Mouse (Mus musculus) heart, postnatal 0 days (tissue): Measurements from ENCODE around the gene Htr3a.

ENCODE experiments used
- CTCF ChIP-seq: IDR thresholded peaks from 2 replicates; pipeline ENCODE4 v1.5.1; 2016; ENCODE audit warnings: antibody characterized with exemption, control low read depth, low read depth
- EP300 ChIP-seq: IDR thresholded peaks from 2 replicates; pipeline ENCODE4 v1.6.1; 2016; ENCODE audit warnings: antibody characterized with exemption, low read depth

- TF ChIP-seq CTCF = no peak
- TF ChIP-seq EP300 = no peak
Measured at GRCm38 (mm10) chr9:48898551-48898950, 12.3 kb downstream of the Htr3a start.
